Mouse (Mus musculus) adrenal gland, adult 8-10 months (tissue): Measurements from ENCODE around the gene Fgr. TPM values are rescaled to one million over a fixed set of nuclear protein-coding genes. Genes with fewer than 3 reads are reported as not detected.
"Not testable (repeated sequence)": the region's sequence is repeated elsewhere in the genome, so short reads cannot be mapped to it uniquely, and the experiment has no call there.

Experiments used
- DNase-seq: peaks from one replicate; pipeline ENCODE4 v3.0.0; 2022
- total RNA-seq, 4 experiments: library from RNA; stranded (reverse); gene quantifications; 2 replicates each; pipeline ENCODE4 v1.2.4; 2022

The Fgr gene
- under 1 TPM; 0.42 to 0.92 (median 0.64) TPM for total RNA-seq

DNA sequence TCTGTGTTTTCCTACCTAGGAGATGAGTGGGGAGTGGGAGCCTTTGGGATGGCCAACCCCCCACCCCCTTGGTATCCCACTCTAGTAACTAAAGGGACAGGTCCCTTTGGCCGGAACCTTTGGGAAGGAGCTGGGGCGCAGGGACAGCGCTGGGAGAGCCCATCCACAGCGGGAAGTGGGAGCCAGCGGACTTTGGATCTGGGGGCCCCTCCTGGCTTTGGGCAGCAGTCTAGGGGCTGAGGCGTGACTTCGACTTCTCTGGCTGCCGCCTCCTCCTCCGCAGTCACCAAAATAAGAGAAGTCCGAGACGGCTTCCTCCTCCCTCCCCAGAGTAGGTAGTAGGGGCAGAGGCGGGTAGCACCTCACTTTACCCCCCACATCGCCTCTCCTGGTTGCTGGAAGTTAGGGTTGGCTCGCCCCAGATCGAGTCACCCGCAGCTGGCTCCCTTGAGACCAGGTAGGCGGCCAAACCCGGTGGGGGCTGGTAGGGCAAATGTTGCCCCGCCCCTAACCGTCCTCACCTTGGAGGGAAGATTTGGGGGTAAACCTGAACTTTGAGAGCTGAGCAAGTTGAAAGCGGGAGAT is at the start of gene Fgr:
Gene Fgr (plus strand): TSS at position 282 of the 585 bp plus-strand sequence.
- no peak for DNase-seq

- DNase-seq = not testable (repeated sequence)
Observed at GRCm38 (mm10) chr4:132926520-132926919, 47.4 kb upstream of the Fgr start.

- no peak for DNase-seq
Observed at GRCm38 (mm10) chr4:132930784-132931183, 43.1 kb upstream of the Fgr start.

GRCm38 (mm10) chr4:132932752-132933404 is 41.0 kb upstream of the Fgr start:
- no peak for DNase-seq

GRCm38 (mm10) chr4:132934639-132935038 is 39.3 kb upstream of the Fgr start:
- DNase-seq = no peak

DNA sequence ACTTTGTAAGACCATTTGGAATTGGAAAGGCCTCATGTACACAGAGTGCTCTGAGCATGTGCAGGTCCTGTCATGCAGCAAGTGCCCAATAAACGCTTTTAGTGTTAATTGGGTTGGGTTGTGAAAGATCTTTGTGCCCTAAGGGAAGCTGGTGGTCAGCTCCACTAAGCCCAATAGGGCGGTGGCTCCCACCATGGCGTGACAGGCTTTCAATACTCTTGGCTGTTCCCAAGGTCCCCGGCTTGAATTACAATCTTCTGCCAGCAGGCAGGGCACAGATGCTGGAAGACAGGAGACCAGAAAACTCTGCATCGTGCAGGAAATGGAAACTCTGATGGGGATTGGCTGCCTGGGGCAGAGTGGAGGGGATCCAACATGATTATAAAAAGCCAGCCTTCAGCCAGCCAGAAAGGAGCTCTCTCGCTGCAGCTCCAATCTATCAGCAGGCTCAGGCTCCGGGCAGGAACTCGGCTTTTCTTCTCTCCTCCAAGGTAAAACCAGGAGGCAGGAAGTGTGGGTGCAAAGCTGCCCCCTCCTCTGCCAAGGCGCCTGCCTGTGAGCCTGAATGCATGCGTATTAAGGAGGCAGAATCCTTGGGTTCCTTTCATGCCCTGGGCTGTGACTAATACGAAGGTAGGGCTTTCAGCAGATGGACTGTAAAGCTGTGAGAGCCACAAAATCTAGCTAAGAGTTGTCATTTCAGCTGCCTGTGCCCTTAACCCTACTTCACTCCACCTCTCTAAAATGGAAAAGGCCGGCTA is 35.5 kb upstream of the Fgr start:
- no peak for DNase-seq

DNA sequence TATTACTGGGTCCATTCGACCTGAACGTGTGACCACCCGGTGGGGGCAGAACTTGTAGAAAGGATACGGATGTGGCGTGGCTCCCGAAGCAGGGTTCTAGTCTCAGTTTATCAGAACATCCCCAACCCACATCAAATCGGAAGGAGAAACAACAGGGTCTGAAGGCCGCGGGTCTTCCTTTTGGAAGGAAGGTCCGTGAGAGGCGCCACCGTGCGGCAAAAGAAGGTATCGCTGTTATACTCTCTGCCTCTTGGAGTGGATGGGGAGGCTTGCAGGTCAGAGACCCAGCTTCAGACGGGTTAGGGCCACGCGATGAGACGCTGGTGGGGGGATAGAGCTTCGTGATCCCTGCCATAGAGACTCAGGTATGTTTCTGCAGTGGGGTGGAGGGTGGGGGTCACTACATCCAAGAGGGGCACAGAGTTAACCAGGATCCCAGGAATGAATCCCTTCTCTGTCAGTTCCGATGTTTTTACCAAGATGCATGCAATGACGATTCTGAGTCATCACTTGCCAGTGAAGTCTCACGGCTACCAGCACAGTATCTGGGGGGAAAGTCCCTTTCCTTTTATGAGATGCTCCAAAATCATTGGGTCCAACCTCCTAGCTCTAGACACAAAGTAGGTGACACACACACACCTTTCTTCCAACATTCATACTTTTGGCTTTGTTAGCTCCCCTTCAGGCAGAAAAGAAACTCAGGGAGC is 34.3 kb upstream of the Fgr start:
- DNase-seq = no peak

DNA sequence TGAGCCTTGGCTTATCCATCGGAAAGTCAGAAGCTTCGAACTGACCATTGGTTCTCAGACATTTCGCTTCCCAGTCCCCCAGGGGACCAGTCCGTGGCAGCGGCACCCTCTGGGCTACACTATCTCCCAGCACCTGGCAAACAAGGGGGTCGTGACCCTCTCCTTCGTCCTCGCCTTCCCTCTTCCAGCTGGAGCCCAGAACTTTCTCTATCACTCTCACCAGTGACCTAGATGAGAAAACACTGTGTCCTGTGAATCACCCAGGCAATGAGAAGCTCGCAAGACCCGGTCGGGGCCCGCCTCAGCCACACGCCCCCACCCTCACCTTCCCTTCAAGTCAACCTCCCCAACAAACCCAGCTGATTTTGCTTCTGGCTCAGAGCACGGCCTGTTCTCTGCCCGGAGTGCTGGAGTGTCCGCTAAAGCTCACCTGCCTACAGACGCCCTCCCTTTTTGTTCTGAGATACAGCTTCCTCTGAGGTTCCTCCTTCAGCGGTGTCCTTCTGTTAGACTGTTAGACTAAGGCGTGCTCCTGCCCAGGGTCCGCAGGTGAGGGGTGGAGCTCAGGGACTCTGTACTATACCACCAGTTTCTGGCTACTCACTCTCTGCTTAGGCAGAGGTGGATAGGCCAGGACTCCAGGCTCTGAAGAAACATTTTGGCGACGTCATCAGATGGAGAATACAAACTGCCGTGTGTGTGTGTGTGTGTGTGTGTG is 32.7 kb upstream of the Fgr start:
- no peak for DNase-seq

GRCm38 (mm10) chr4:132943088-132943487 is 30.8 kb upstream of the Fgr start:
- DNase-seq = peak; percentile 77

DNA sequence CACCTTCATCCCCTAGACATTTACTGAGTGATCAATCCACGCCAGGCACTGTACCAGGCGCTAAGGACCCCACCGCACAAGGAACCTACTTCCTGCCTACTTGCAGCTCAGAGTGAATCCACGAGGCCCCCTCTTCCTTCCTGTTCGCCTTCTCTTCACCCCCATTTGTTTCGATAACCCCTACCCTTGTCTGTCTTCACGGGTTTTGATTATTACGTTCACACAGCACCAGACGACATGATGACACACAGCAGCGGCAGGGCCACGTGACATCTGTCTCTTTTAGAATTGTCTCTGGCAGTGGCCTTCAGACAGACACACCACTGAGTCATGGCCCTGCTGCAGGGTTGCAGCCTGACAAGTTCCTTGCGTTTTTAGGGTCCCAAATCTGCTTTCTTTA is 29.8 kb upstream of the Fgr start:
- DNase-seq = peak; percentile 84

GRCm38 (mm10) chr4:132944776-132945175 is 29.1 kb upstream of the Fgr start:
- no peak for DNase-seq

GRCm38 (mm10) chr4:132945261-132946046 is 28.4 kb upstream of the Fgr start:
- peak; percentile 86 for DNase-seq

DNA sequence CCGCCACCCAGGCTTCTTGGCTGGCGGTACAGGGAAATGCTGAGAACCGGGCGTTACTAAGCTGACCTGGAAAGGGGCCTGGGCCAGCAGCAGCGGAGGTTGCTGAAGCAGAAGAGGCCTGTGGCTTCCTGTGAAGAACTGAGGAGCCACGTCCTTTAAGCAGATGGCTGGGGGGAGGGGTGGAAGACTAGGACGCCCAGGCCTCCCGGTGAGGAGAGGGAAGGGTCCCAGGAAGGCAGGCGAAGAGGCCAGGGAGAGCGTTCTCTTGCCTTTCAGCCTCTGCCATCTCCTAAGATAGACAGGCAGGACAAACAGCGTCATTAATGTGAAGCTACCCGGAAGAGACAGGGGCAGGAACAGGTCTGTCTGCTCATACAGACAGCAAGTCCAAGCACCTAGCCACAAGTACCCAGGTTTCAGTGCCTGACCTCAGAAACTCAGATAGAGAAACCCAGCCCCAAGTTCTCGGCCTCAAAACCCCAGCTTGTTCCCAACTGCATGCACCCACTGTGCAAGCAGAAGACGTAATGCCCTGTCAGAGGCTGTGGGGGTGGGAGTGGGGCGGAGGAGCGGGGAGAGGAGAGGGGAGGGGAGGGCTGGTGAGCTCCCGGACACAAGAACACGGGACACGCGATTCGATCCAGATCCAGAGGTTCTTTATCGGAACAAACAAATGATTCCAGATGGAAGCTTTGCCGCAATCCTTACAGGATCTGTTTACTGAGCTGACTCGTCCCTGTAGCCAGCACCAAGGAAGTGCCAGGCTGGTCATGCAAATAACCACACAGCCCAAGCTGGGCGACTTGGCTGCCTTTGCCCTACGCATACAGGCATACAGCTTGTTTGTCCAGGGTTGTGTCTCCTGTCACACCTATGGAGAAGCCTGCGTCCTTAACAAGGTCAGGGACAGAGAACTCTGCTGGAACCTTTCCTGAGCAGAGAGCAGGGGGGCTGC is 27.6 kb upstream of the Fgr start:
- DNase-seq = peak; percentile 47

- DNase-seq = no peak
Observed at GRCm38 (mm10) chr4:132949882-132950532, 23.9 kb upstream of the Fgr start.

DNA sequence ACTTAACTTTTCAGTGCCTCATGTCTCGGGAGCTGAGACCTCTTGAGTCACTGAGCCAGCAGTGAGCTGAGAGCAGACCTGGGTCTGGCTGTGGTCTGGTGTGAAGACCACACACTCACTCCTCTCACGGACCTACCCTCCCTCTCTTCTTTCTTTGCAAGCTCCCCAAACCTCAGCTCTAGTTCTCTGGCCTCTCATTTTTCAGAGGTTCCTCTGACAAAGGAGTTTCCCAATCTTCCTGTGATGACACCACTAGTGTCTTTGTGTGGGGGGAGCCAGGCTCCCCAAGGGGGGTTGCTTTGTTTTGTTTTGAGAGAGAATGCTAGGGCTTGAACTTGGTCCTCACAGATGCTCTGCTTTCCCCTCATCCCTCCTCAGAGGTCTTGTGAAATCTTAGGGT is 22.9 kb upstream of the Fgr start:
- DNase-seq = no peak

DNA sequence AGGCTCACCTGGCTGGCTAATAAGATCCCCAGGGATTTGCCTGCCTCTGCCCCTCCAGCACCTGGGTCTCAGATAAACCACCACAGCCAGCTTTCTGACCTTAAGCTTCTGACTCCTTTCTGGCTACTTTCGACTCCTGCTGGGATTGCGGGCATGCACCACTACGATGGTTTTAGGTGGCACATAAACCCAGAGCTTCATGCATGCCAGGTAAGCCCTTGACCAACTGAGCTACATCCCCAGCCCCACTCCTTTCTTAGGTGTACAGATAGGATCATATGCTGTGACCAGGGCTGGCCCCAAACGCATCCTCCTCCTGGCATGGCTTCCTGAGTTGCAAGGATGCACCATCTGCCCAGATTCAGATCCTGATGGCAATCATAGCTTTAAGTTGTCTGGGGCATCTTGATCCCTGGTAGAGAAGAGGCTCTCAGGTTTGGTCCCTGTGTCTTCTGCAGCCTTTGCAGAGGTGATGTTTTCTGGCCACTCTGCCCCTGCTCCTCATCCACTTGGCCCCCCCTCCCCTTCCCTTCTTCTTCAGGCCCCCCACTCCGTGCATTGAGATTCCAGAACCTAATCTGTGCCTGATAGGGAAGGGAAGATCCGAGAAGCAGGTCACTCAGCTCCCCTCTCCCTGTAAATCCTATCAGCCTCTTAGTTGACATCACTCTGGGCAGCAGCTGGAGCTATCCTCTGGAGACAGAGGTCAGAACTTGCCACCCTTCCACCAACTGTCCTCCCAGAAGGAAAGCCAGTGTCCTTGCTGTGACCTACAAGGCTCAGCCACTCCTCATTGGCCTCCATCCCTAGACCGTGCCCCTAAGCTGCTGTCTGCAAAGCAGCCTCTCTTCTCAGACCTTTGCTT is 19.1 kb upstream of the Fgr start:
- DNase-seq = no peak

- DNase-seq = no peak
Observed at GRCm38 (mm10) chr4:132955395-132955791, 18.5 kb upstream of the Fgr start.

- no peak for DNase-seq
Observed at GRCm38 (mm10) chr4:132958741-132959678, 14.9 kb upstream of the Fgr start.
